Mouse (Mus musculus): ENCODE results near the gene March9. TPM values are rescaled to one million over a fixed set of nuclear protein-coding genes. Genes with fewer than 3 reads are reported as not detected.

March9 gene
- polyA plus RNA-seq, 1 experiment = 6.1 TPM

- H3ac ChIP-seq (ENCODE audit: control insufficient read depth, insufficient read length) = no peak overlapping the region
- TF ChIP-seq TCF12 (IDR thresholded peaks at IDR 0.05; ENCODE audit: insufficient read depth, poor library complexity, severe bottlenecking) (no peak), POLR2AphosphoS2 (IDR thresholded peaks at IDR 0.05; ENCODE audit: insufficient read length, low read depth) (peak; percentile 21)
- H3K4me3 ChIP-seq = no peak overlapping the region
- H3K4me2 ChIP-seq (ENCODE audit: low read depth) = no peak overlapping the region
- peaks cover 6% of the 10 kb centered on the region for H3K36me3 ChIP-seq (ENCODE audit: control insufficient read depth, insufficient read depth)
- H3K79me2 ChIP-seq (ENCODE audit: control insufficient read depth, insufficient read depth) = no peaks in the 10 kb centered on the region
- no peaks in the 10 kb centered on the region for H3K27me3 ChIP-seq (ENCODE audit: control insufficient read depth, insufficient read depth, insufficient read length)
Measured at GRCm38 (mm10) chr10:127016488-127016887, 43.5 kb downstream of the March9 start.

Other genes with a start within 250 kb of the March9 start
- gene Atp23, start 158.8 kb downstream of the March9 start, polyA plus RNA-seq (2012; fragmentation: generic; extraction: Trizol) = 6.3 TPM
- gene Ctdsp2, start 81.5 kb downstream of the March9 start, polyA plus RNA-seq (2012; fragmentation: generic; extraction: Trizol) = 65.0 TPM
- 33.3 TPM for gene Avil, start 59.5 kb downstream of the March9 start, polyA plus RNA-seq (2012; fragmentation: generic; extraction: Trizol)
- gene Tsfm, start 29.3 kb downstream of the March9 start, polyA plus RNA-seq (2012; fragmentation: generic; extraction: Trizol) = 53.7 TPM
- gene Mettl1, start 18.8 kb downstream of the March9 start, polyA plus RNA-seq (2012; fragmentation: generic; extraction: Trizol) = 17.2 TPM
- 0.11 TPM for gene Eef1akmt3, start 18.7 kb downstream of the March9 start, polyA plus RNA-seq (2012; fragmentation: generic; extraction: Trizol)
- 0.56 TPM for gene Cyp27b1, start 11.9 kb downstream of the March9 start, polyA plus RNA-seq (2012; fragmentation: generic; extraction: Trizol)
- gene Cdk4, start 3.4 kb upstream of the March9 start, polyA plus RNA-seq (2012; fragmentation: generic; extraction: Trizol) = 276 TPM
- gene Tspan31, start 10.1 kb upstream of the March9 start, polyA plus RNA-seq (2012; fragmentation: generic; extraction: Trizol) = 139 TPM
- 1.2 TPM for gene Agap2, start 15.1 kb upstream of the March9 start, polyA plus RNA-seq (2012; fragmentation: generic; extraction: Trizol)
- gene Os9, start 60.9 kb upstream of the March9 start, polyA plus RNA-seq (2012; fragmentation: generic; extraction: Trizol) = 67.2 TPM
- 12.4 TPM for gene B4galnt1, start 105.0 kb upstream of the March9 start, polyA plus RNA-seq (2012; fragmentation: generic; extraction: Trizol)
- 1.3 TPM for gene Slc26a10, start 120.5 kb upstream of the March9 start, polyA plus RNA-seq (2012; fragmentation: generic; extraction: Trizol)
- gene Arhgef25, start 129.9 kb upstream of the March9 start, polyA plus RNA-seq (2012; fragmentation: generic; extraction: Trizol) = 25.3 TPM
- gene Dtx3, start 135.5 kb upstream of the March9 start, polyA plus RNA-seq (2012; fragmentation: generic; extraction: Trizol) = 42.4 TPM
- gene Pip4k2c, start 151.4 kb upstream of the March9 start, polyA plus RNA-seq (2012; fragmentation: generic; extraction: Trizol) = 22.5 TPM
- gene Kif5a, start 203.2 kb upstream of the March9 start, polyA plus RNA-seq (2012; fragmentation: generic; extraction: Trizol) = 0.14 TPM
- gene Dctn2, start 206.2 kb upstream of the March9 start, polyA plus RNA-seq (2012; fragmentation: generic; extraction: Trizol) = 250 TPM
- 24.7 TPM for gene Mbd6, start 228.8 kb upstream of the March9 start, polyA plus RNA-seq (2012; fragmentation: generic; extraction: Trizol)